Mouse (Mus musculus): ENCODE measurements at regions not wholly inside any gene's neighbourhood (a gene's known extent, or its start where the extent isn't known, plus 50 kb on each side); places are given as distances from the start of the nearest gene placed in this dataset.

- TF ChIP-seq POLR2A (IDR thresholded peaks at IDR 0.05; ENCODE audit: low read depth, low read length) (no peak), CTCF (conservative IDR thresholded peaks at IDR 0.05 in 1 of 2, IDR thresholded peaks at IDR 0.05 in 1 of 2; ENCODE audit: low read depth in 2 of 2, low read length in 2 of 2) (no peak), ETS1 (conservative IDR thresholded peaks at IDR 0.05; ENCODE audit: low read depth, low read length) (no peak), BHLHE40 (IDR thresholded peaks at IDR 0.05; ENCODE audit: low read depth, low read length) (no peak), USF2 (conservative IDR thresholded peaks at IDR 0.05; ENCODE audit: low read depth, low read length) (no peak), POLR2AphosphoS2 (IDR thresholded peaks at IDR 0.05; ENCODE audit: low read depth, low read length) (no peak)
Measured at GRCm38 (mm10) chr6:4413201-4413600, 91.4 kb upstream of the Col1a2 start.

All from CH12.LX (cell line).